Mouse (Mus musculus) liver, postnatal 0 days (tissue): ENCODE data around the gene Dpagt1. TPM values are rescaled to one million over a fixed set of nuclear protein-coding genes. Genes with fewer than 3 reads are reported as not detected.

Experiments
- ATAC-seq: fragments of 200-750 bp; cut with Nextera tagmentation; 2 replicates; pipeline ENCODE4 v1.8.0; 2017; ENCODE audit warnings: mild to moderate bottlenecking, moderate library complexity
- DNase-seq: peaks from one replicate; pipeline ENCODE4 v3.0.0-alpha.2; 2016
- H3K27ac ChIP-seq: fragments of 300-500 bp; sonication (generic); 2 replicates; pipeline ENCODE4 v1.5.1; 2014; ENCODE audit warnings: antibody characterized with exemption, moderate library complexity, mild to moderate bottlenecking, low read depth
- H3K27me3 ChIP-seq: fragments of 300-500 bp; sonication (generic); 2 replicates; pipeline ENCODE4 v1.6.1; 2014; ENCODE audit warnings: low read length, control low read depth, mixed read lengths; ENCODE audit not compliant: insufficient read depth
- H3K36me3 ChIP-seq: fragments of 300-500 bp; sonication (generic); replicated peaks from 2 replicates; pipeline ENCODE4 v1.6.1; 2014; ENCODE audit warnings: mild to moderate bottlenecking, control low read depth, low read length, moderate library complexity, mixed read lengths; ENCODE audit not compliant: insufficient read depth
- H3K4me1 ChIP-seq: fragments of 300-500 bp; sonication (generic); 2 replicates; pipeline ENCODE4 v1.6.1; 2014; ENCODE audit warnings: antibody characterized with exemption, mild to moderate bottlenecking, control low read depth; ENCODE audit not compliant: insufficient read depth
- H3K4me2 ChIP-seq: fragments of 300-500 bp; sonication (generic); 2 replicates; pipeline ENCODE4 v1.6.1; 2014; ENCODE audit warnings: low read depth, mild to moderate bottlenecking, low read length, moderate library complexity, mixed read lengths
- H3K4me3 ChIP-seq: fragments of 300-500 bp; sonication (generic); 2 replicates; pipeline ENCODE4 v1.5.1; 2014; ENCODE audit warnings: low read depth, low read length
- H3K9ac ChIP-seq: fragments of 300-500 bp; sonication (generic); replicated peaks from 2 replicates; pipeline ENCODE4 v1.6.1; 2014; ENCODE audit warnings: mild to moderate bottlenecking, moderate library complexity
- H3K9me3 ChIP-seq: fragments of 300-500 bp; sonication (generic); 2 replicates; pipeline ENCODE4 v1.6.1; 2016; ENCODE audit warnings: mild to moderate bottlenecking, control low read depth, low read length, mixed read lengths
- CTCF ChIP-seq: sonication (generic); IDR thresholded peaks from 2 replicates; pipeline ENCODE4 v1.5.1; 2016; ENCODE audit warnings: antibody characterized with exemption, low read depth
- EP300 ChIP-seq: IDR thresholded peaks from 2 replicates; pipeline ENCODE4 v1.6.1; 2016; ENCODE audit warnings: antibody characterized with exemption, low read depth, mild to moderate bottlenecking
- WGBS: fragments of 180-500 bp; shearing (Covaris S2); extraction: QIAGEN DNeasy Blood & Tissue Kit; methylation state at CpG from one replicate; pipeline ENCODE4 v1.1.7; 2014; ENCODE audit not compliant: insufficient replicate concordance; 5-methylcytosine and 5-hydroxymethylcytosine counted together
- polyA plus RNA-seq: library from polyadenylated mRNA; unstranded; fragments of >200 nt; fragmentation: Nextera tagmentation; extraction: Ambion mirVana; gene quantifications from 2 replicates; pipeline ENCODE4 v1.2.1, GENCODE M21; 2015

Dpagt1 gene
- 19.0 and 19.4 TPM in 2 replicates for polyA plus RNA-seq

GRCm38 (mm10) chr9:44325768-44326370 lies at the start of gene Dpagt1:
Dpagt1 (plus strand) TSS chr9:44326019.
- peaks cover 10% of the 10 kb centered on the region for H3K36me3 ChIP-seq
- ATAC-seq (peak; percentile 42), DNase-seq (no peak)
- H3K27ac ChIP-seq: peak within 1 kb of the TSS; percentile 93
- peaks cover 21% of the 10 kb centered on the region for H3K4me1 ChIP-seq
- no peak for TF ChIP-seq EP300
- TF ChIP-seq CTCF: no peak
- no peaks in the 10 kb centered on the region for H3K27me3 ChIP-seq
- peak within 1 kb of the TSS; percentile 86 for H3K4me3 ChIP-seq
- WGBS: 4% methylated on average over 12 of the region's 12 CpGs
- H3K9ac ChIP-seq: peak within 1 kb of the TSS; percentile 90
- no peaks in the 10 kb centered on the region for H3K9me3 ChIP-seq
- peak within 1 kb of the TSS; percentile 87 for H3K4me2 ChIP-seq

GRCm38 (mm10) chr9:44283183-44283582 lies 42.6 kb upstream of the Dpagt1 start:
- DNase-seq: no peak
- Histone ChIP-seq H3K4me3 (no peak overlapping the region), H3K4me2 (no peak overlapping the region), H3K27me3 (peaks cover 10% of the 10 kb centered on the region; the same call in 1 of the 2 replicates), H3K9ac (no peak overlapping the region), H3K4me1 (peaks cover under 1% of the 10 kb centered on the region), H3K36me3 (peaks cover 6% of the 10 kb centered on the region; the same call in 1 of the 2 replicates), H3K9me3 (no peaks in the 10 kb centered on the region), H3K27ac (no peak overlapping the region)
- TF ChIP-seq EP300: no peak
- TF ChIP-seq CTCF: no peak
- WGBS: 69% methylated on average over 5 of the region's 5 CpGs
- no peak for ATAC-seq

- peaks cover 17% of the 10 kb centered on the region; the same call in 1 of the 2 replicates for H3K27me3 ChIP-seq
- ATAC-seq: no peak
- peak; percentile 55 for DNase-seq
- TF ChIP-seq CTCF: no peak
- peaks cover 12% of the 10 kb centered on the region for H3K4me1 ChIP-seq
- peak overlapping the region; percentile 76 for H3K9ac ChIP-seq
- peaks cover 9% of the 10 kb centered on the region for H3K36me3 ChIP-seq
- WGBS: 6% methylated on average over 6 of the region's 6 CpGs
- no peaks in the 10 kb centered on the region for H3K9me3 ChIP-seq
- peak overlapping the region; percentile 70 for H3K4me3 ChIP-seq
- peak overlapping the region; percentile 77 for H3K4me2 ChIP-seq
- H3K27ac ChIP-seq: peak overlapping the region; percentile 85; the same call in 1 of the 2 replicates
These were observed 39.5 kb upstream of the Dpagt1 start for GRCm38 (mm10) chr9:44286256-44286850.

GRCm38 (mm10) chr9:44287003-44287400 lies 38.8 kb upstream of the Dpagt1 start:
- H3K9me3 ChIP-seq: no peaks in the 10 kb centered on the region
- H3K4me1 ChIP-seq: peaks cover 12% of the 10 kb centered on the region
- no peak for ATAC-seq
- TF ChIP-seq CTCF (no peak), EP300 (no peak)
- peak overlapping the region; percentile 85 for H3K27ac ChIP-seq
- H3K36me3 ChIP-seq: peaks cover 13% of the 10 kb centered on the region
- peak overlapping the region; percentile 77 for H3K4me2 ChIP-seq
- DNase-seq: peak; percentile 36
- 9% methylated on average over 11 of the region's 11 CpGs for WGBS
- peak overlapping the region; percentile 70 for H3K4me3 ChIP-seq
- H3K9ac ChIP-seq: peak overlapping the region; percentile 76
- H3K27me3 ChIP-seq: peaks cover 17% of the 10 kb centered on the region; the same call in 1 of the 2 replicates

- WGBS: 4% methylated on average over 37 of the region's 47 CpGs
- Histone ChIP-seq H3K36me3 (peaks cover 17% of the 10 kb centered on the region), H3K27ac (peak overlapping the region; percentile 85), H3K4me1 (peaks cover 12% of the 10 kb centered on the region), H3K27me3 (peaks cover 17% of the 10 kb centered on the region; the same call in 1 of the 2 replicates), H3K4me3 (peak overlapping the region; percentile 70), H3K9me3 (no peaks in the 10 kb centered on the region), H3K9ac (peak overlapping the region; percentile 76), H3K4me2 (peak overlapping the region; percentile 77)
- ATAC-seq (peak; percentile 44), DNase-seq (peak; percentile 59)
- TF ChIP-seq EP300 (no peak), CTCF (no peak)
These were observed 38.3 kb upstream of the Dpagt1 start for GRCm38 (mm10) chr9:44287401-44288075.
